Mouse (Mus musculus) embryonic facial prominence, embryonic 11.5 days (tissue): ENCODE measurements at regions not wholly inside any gene's neighbourhood (a gene's known extent, or its start where the extent isn't known, plus 50 kb on each side); places are given as distances from the start of the nearest gene placed in this dataset.

ENCODE experiments used
- ATAC-seq: fragments of 200-750 bp; cut with Nextera tagmentation; replicated peaks from 2 replicates; pipeline ENCODE4 v1.8.0; 2017; ENCODE audit warnings: low read depth; ENCODE audit not compliant: insufficient number of reproducible peaks, low FRiP score, low TSS enrichment
- DNase-seq: peaks from one replicate; pipeline ENCODE4 v3.0.0-alpha.2; 2015; ENCODE audit warnings: low spot score
- H3K27ac ChIP-seq: fragments of 300-500 bp; sonication (generic); replicated peaks from 2 replicates; pipeline ENCODE4 v1.5.1; 2014; ENCODE audit warnings: mild to moderate bottlenecking, low read depth, low read length, control low read depth
- H3K27me3 ChIP-seq: fragments of 300-500 bp; sonication (generic); 2 replicates; pipeline ENCODE4 v1.6.1; 2014; ENCODE audit warnings: mild to moderate bottlenecking, low read length, moderate library complexity, mixed read lengths; ENCODE audit not compliant: control insufficient read depth, insufficient read depth
- H3K36me3 ChIP-seq: fragments of 300-500 bp; sonication (generic); replicated peaks from 2 replicates; pipeline ENCODE4 v1.6.1; 2014; ENCODE audit warnings: low read depth, mild to moderate bottlenecking, low read length, moderate library complexity, mixed read lengths; ENCODE audit not compliant: control insufficient read depth, insufficient read depth
- H3K4me1 ChIP-seq: fragments of 300-500 bp; sonication (generic); 2 replicates; pipeline ENCODE4 v1.6.1; 2014; ENCODE audit warnings: low read length, mixed read lengths; ENCODE audit not compliant: control insufficient read depth, insufficient read depth
- H3K4me2 ChIP-seq: fragments of 300-500 bp; sonication (generic); 2 replicates; pipeline ENCODE4 v1.6.1; 2014; ENCODE audit warnings: low read depth, mild to moderate bottlenecking, control low read depth, low read length, moderate library complexity
- H3K4me3 ChIP-seq: fragments of 300-500 bp; sonication (generic); 2 replicates; pipeline ENCODE4 v1.5.1; 2014; ENCODE audit warnings: low read depth, low read length, control low read depth
- H3K9ac ChIP-seq: fragments of 300-500 bp; sonication (generic); replicated peaks from 2 replicates; pipeline ENCODE4 v1.6.1; 2014; ENCODE audit warnings: mild to moderate bottlenecking, control low read depth, low read length
- H3K9me3 ChIP-seq: fragments of 300-500 bp; sonication (generic); replicated peaks from 2 replicates; pipeline ENCODE4 v1.6.1; 2016; ENCODE audit warnings: mild to moderate bottlenecking, low read length, inconsistent platforms, mixed read lengths; ENCODE audit not compliant: control insufficient read depth
- WGBS: fragments of 180-500 bp; shearing (Covaris S2); extraction: QIAGEN DNeasy Blood & Tissue Kit; methylation state at CpG from one replicate; pipeline ENCODE4 v1.1.7; 2014; 5-methylcytosine and 5-hydroxymethylcytosine counted together

DNA sequence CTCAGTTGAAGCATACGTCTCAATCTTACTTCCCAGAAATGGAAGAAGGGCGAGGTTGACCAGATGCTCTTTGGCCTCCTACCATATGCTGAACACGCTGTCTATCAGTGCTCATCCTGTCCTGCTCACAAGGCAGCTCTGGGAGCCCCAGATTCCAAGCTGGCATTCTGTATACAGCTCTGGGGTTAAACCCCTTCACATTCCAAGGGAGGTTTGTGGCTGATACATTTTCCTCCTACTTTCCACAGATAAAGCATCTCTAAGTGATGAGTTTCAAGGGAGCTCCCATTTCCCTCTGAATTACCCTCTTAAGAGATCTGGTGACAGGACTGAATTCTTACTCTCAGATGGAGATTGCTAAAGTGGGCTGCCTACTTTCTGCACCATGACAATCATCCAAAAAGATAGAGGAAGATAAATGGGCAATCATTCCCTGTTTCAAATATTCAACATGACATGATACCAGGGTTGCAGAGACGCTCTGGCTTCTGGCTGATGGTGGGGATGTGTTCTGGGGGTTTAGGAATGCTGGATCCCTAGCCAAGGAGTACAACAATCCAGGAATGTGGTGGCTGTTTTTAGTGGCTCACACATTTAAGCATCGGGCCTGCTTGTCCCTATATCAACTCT, 138.7 kb upstream of the Bmp4 start:
- no peak for ATAC-seq
- no peak overlapping the region for H3K9ac ChIP-seq
- H3K4me2 ChIP-seq, result no peak overlapping the region
- no peak overlapping the region for H3K27ac ChIP-seq
- WGBS, result 81% methylated on average over 5 of the region's 5 CpGs
- H3K9me3 ChIP-seq, result no peaks in the 10 kb centered on the region
- no peaks in the 10 kb centered on the region for H3K27me3 ChIP-seq
- H3K4me1 ChIP-seq, result no peaks in the 10 kb centered on the region
- no peaks in the 10 kb centered on the region for H3K36me3 ChIP-seq
- no peak for DNase-seq
- no peak overlapping the region for H3K4me3 ChIP-seq

DNA sequence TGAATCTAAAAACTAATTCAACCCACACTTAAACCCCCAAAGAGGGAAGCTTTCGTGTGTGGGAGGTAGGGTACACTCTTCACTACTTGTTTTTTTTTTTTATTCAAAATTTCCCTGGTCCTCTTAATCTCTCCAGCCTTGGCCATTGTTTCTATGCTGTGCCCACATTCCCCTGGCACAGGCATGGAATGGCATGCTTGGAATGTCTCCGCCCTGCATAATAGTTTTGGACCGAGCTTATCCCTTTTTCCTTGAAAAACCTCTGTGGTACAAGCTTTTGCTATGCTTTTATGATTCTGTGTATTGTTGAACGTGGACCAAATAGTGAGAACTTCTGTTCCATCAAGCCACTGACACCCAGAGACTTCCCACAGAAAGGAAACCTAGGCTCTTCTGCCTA, 126.8 kb upstream of the Bmp4 start:
- no peaks in the 10 kb centered on the region for H3K36me3 ChIP-seq
- WGBS, result 75% methylated on average over 4 of the region's 4 CpGs
- no peaks in the 10 kb centered on the region for H3K9me3 ChIP-seq
- ATAC-seq (no peak), DNase-seq (no peak)
- H3K9ac ChIP-seq, result no peak overlapping the region
- H3K27me3 ChIP-seq, result no peaks in the 10 kb centered on the region
- no peak overlapping the region for H3K4me2 ChIP-seq
- H3K27ac ChIP-seq, result no peak overlapping the region
- H3K4me1 ChIP-seq, result no peaks in the 10 kb centered on the region
- no peak overlapping the region for H3K4me3 ChIP-seq

GRCm38 (mm10) chr14:46516285-46516684, 125.8 kb upstream of the Bmp4 start:
- H3K9ac ChIP-seq, result no peak overlapping the region
- WGBS, result 80% methylated on average over 3 of the region's 3 CpGs
- H3K4me1 ChIP-seq, result no peaks in the 10 kb centered on the region
- no peak for DNase-seq
- H3K27ac ChIP-seq, result no peak overlapping the region
- no peak for ATAC-seq
- H3K4me2 ChIP-seq, result no peak overlapping the region
- H3K27me3 ChIP-seq, result no peaks in the 10 kb centered on the region
- H3K9me3 ChIP-seq, result no peaks in the 10 kb centered on the region
- H3K36me3 ChIP-seq, result no peaks in the 10 kb centered on the region
- H3K4me3 ChIP-seq, result no peak overlapping the region

GRCm38 (mm10) chr14:46514262-46514932, 123.9 kb upstream of the Bmp4 start:
- Histone ChIP-seq H3K9me3 (no peaks in the 10 kb centered on the region), H3K4me1 (no peaks in the 10 kb centered on the region), H3K27me3 (no peaks in the 10 kb centered on the region), H3K36me3 (no peaks in the 10 kb centered on the region), H3K9ac (no peak overlapping the region), H3K4me3 (no peak overlapping the region), H3K27ac (no peak overlapping the region), H3K4me2 (no peak overlapping the region)
- ATAC-seq (no peak), DNase-seq (no peak)
- WGBS, result 80% methylated on average over 4 of the region's 4 CpGs

DNA sequence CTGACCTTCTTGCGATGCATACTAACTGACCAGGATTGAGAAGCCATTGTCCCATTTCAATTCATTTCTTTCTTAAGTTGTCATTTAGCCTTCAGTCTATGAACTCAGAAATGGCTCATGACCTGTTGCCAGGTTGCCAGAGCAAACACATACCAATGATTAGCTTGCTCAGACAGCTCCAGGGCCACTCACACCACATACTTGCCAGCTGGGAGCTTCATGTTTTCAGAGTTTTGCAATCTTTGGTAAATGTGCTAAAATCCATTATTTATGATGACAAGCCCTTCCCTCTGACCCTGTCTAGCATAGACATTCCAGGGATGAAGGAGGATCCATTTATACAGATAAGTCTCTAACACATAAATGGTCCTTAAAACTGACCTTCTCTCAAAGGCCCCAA, 121.6 kb upstream of the Bmp4 start:
- no peak for ATAC-seq
- 90% methylated on average over 1 of the region's 1 CpGs for WGBS
- no peak overlapping the region for H3K4me2 ChIP-seq
- no peak for DNase-seq
- no peak overlapping the region for H3K9ac ChIP-seq
- no peaks in the 10 kb centered on the region for H3K36me3 ChIP-seq
- no peaks in the 10 kb centered on the region for H3K27me3 ChIP-seq
- H3K9me3 ChIP-seq, result no peaks in the 10 kb centered on the region
- no peak overlapping the region for H3K4me3 ChIP-seq
- no peak overlapping the region for H3K27ac ChIP-seq
- no peaks in the 10 kb centered on the region for H3K4me1 ChIP-seq

- Histone ChIP-seq H3K4me2 (no peak overlapping the region), H3K4me3 (no peak overlapping the region), H3K9ac (no peak overlapping the region), H3K4me1 (no peaks in the 10 kb centered on the region), H3K27ac (no peak overlapping the region), H3K27me3 (no peaks in the 10 kb centered on the region), H3K9me3 (no peaks in the 10 kb centered on the region), H3K36me3 (no peaks in the 10 kb centered on the region)
- 83% methylated on average over 5 of the region's 5 CpGs for WGBS
- ATAC-seq, result no peak
- DNase-seq, result no peak
Observed at GRCm38 (mm10) chr14:46508871-46509270, 118.4 kb upstream of the Bmp4 start.

GRCm38 (mm10) chr14:46505266-46505665, 114.8 kb upstream of the Bmp4 start:
- no peaks in the 10 kb centered on the region for H3K27me3 ChIP-seq
- no peak for DNase-seq
- H3K4me1 ChIP-seq, result no peaks in the 10 kb centered on the region
- no peak overlapping the region for H3K4me3 ChIP-seq
- ATAC-seq, result no peak
- no peaks in the 10 kb centered on the region for H3K36me3 ChIP-seq
- no peaks in the 10 kb centered on the region for H3K9me3 ChIP-seq
- H3K4me2 ChIP-seq, result no peak overlapping the region
- no peak overlapping the region for H3K9ac ChIP-seq
- WGBS, result 87% methylated on average over 3 of the region's 3 CpGs
- no peak overlapping the region for H3K27ac ChIP-seq

- DNase-seq (no peak), ATAC-seq (no peak)
- H3K9ac ChIP-seq, result no peak overlapping the region
- H3K27ac ChIP-seq, result no peak overlapping the region
- H3K4me3 ChIP-seq, result no peak overlapping the region
- no peaks in the 10 kb centered on the region for H3K36me3 ChIP-seq
- H3K4me1 ChIP-seq, result no peaks in the 10 kb centered on the region
- no peaks in the 10 kb centered on the region for H3K9me3 ChIP-seq
- H3K27me3 ChIP-seq, result no peaks in the 10 kb centered on the region
- 76% methylated on average over 9 of the region's 9 CpGs for WGBS
- H3K4me2 ChIP-seq, result no peak overlapping the region
Observed at GRCm38 (mm10) chr14:46491601-46492000, 101.1 kb upstream of the Bmp4 start.
